Mouse (Mus musculus): ENCODE results near the gene Plppr1.

- TF ChIP-seq CTCF (conservative IDR thresholded peaks at IDR 0.05; ENCODE audit: insufficient read depth, insufficient read length, low read depth, low read length) (no peak), POLR2A (IDR thresholded peaks at IDR 0.05; ENCODE audit: low read depth, low read length) (no peak)
Observed at GRCm38 (mm10) chr4:49101934-49102768, 43.1 kb downstream of the Plppr1 start.
